In the genomic region with DNA sequence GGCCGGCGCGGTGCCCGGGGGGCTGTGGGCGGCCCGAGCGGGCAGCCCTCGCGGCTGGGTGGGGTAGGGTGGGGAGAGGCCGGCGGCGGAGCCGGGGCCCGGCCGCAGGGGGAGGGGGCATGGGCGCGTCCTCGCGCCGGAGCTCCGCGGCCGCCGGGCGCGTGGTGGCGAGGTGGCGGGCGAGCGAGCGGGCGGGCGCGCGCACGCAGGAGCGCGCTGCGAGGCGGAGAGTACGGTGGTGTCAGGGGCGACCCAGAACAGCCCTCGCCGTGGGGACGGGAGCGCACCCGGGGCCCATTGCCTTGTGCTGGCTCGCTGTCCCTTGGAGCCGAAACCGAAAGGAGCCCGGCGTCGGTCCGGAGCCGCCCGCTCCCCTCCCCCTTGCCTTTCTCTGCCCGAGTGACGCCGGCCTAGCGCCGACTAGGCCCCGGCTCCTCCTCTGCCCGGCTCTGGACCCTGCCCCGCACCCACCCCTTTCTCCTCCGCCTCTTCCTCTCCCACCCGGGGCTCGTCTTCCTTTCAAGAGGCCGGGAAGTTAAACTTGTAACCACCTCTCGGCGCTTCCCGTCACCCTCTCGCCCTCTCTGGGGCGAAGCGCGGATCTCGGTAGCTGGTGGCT, we compare ENCODE assay signal across 8 mouse cellular contexts. TPM values are rescaled to one million over a fixed set of nuclear protein-coding genes. Genes with fewer than 3 reads are reported as not detected.
DNase-seq lines count a peak whose midpoint lies in the region; ATAC-seq lines count a peak whose summit lies in the region.

No protein-coding gene starts in this region.

- H3K9ac ChIP-seq in hindbrain, embryonic 11.5 days (ENCODE audit: low read depth, low read length): peak overlapping the region; percentile 87

- H3K9me3 ChIP-seq in hindbrain, embryonic 11.5 days (ENCODE audit: control insufficient read depth, low read length): no peaks in the 10 kb centered on the region

- H3K27me3 ChIP-seq in hindbrain, embryonic 11.5 days (ENCODE audit: control insufficient read depth, insufficient read depth, low read length): no peaks in the 10 kb centered on the region

- DNase-seq in NIH3T3 (ENCODE audit: low read depth): peak; percentile 88
- peak; percentile 89 for DNase-seq in cerebellum, adult 9-11 months
- peak; percentile 46 to 71 for DNase-seq in frontal cortex, adult 2 months (ENCODE audit: extremely low spot score in 1 of 2, low spot score in 1 of 2)
- peak; percentile 84 for DNase-seq in hindbrain, embryonic 11.5 days (ENCODE audit: low spot score)
- peak; percentile 76 to 77 for DNase-seq in layer of hippocampus, postnatal 36 days
- peak; percentile 91 for DNase-seq in lung, postnatal 25 days (ENCODE audit: low spot score)
- peak; percentile 29 for DNase-seq in retina, adult 2 months (ENCODE audit: low read depth, low spot score)
- peak; percentile 87 for DNase-seq in thymus, postnatal 25 days

- peak overlapping the region; percentile 66 for H3K4me2 ChIP-seq in hindbrain, embryonic 11.5 days (replicated peaks; ENCODE audit: low read depth, low read length)

- peak; percentile 72 for ATAC-seq in hindbrain, embryonic 11.5 days (ENCODE audit: low FRiP score)

- H3K4me3 ChIP-seq in hindbrain, embryonic 11.5 days (ENCODE audit: low read depth, low read length): peak overlapping the region; percentile 96

- H3K36me3 ChIP-seq in hindbrain, embryonic 11.5 days (ENCODE audit: control insufficient read depth, insufficient read depth, low read length): no peaks in the 10 kb centered on the region

- 0 out of 2 replicates have a peak, but pooled peaks cover 2% of the 10 kb centered on the region for H3K4me1 ChIP-seq in hindbrain, embryonic 11.5 days (replicated peaks; ENCODE audit: control insufficient read depth, insufficient read depth, low read length)

- under 1% methylated on average over 42 of the region's 76 CpGs for WGBS in hindbrain, embryonic 11.5 days

- peak overlapping the region; percentile 100 for H3K27ac ChIP-seq in hindbrain, embryonic 11.5 days (ENCODE audit: low read depth, low read length)

RNA-seq across cellular contexts. Expression of gene Ube2d3, which starts 1.1 kb away (rescaled TPM):
- polyA plus RNA-seq in frontal cortex, adult 2 months (2012; rRNA removed): 166 and 187 TPM in 2 replicates
- polyA plus RNA-seq in hindbrain, embryonic 11.5 days (2014; fragmentation: Nextera tagmentation; extraction: Ambion mirVana): 662 and 666 TPM in 2 replicates
- 100 to 1,000 TPM; 251 to 252 TPM for total RNA-seq in layer of hippocampus, postnatal 36 days (2021)

RNA-seq across cellular contexts. Expression of gene Cisd2, which starts 15.3 kb away (rescaled TPM):
- polyA plus RNA-seq in frontal cortex, adult 2 months (2012; rRNA removed): 43.7 and 47.3 TPM in 2 replicates
- polyA plus RNA-seq in hindbrain, embryonic 11.5 days (2014; fragmentation: Nextera tagmentation; extraction: Ambion mirVana): 80.6 and 92.3 TPM in 2 replicates
- total RNA-seq in layer of hippocampus, postnatal 36 days (2021): 10 to 100 TPM; 34.9 to 36.5 TPM

RNA-seq across cellular contexts. Expression of gene Manba, which starts 46.4 kb away (rescaled TPM):
- polyA plus RNA-seq in frontal cortex, adult 2 months (2012; rRNA removed): 5.3 and 5.4 TPM in 2 replicates
- 3.7 and 4.8 TPM in 2 replicates for polyA plus RNA-seq in hindbrain, embryonic 11.5 days (2014; fragmentation: Nextera tagmentation; extraction: Ambion mirVana)
- total RNA-seq in layer of hippocampus, postnatal 36 days (2021): 1 to 10 TPM; 7.6 to 8.2 TPM

Comparison
In these comparisons a context has a peak if more than half of its experiments do, and no peak if none do; other contexts are left out.
1. Peak in every context shown above with its lines: DNase-seq, ATAC-seq, H3K4me3 ChIP-seq and H3K27ac ChIP-seq.
2. DNase-seq: peak in every context shown above with its lines; median percentile 91 in lung, postnatal 25 days; 89 in cerebellum, adult 9-11 months; 88 in NIH3T3; 87 in thymus, postnatal 25 days; 84 in hindbrain, embryonic 11.5 days; 76 in layer of hippocampus, postnatal 36 days; 58 in frontal cortex, adult 2 months; 29 in retina, adult 2 months.